Mouse (Mus musculus) liver, adult 2 months (tissue): ENCODE measurements at regions not wholly inside any gene's neighbourhood (a gene's known extent, or its start where the extent isn't known, plus 50 kb on each side); places are given as distances from the start of the nearest gene placed in this dataset.

Experiments
- CTCF ChIP-seq: fragments of 200-500 bp; IDR thresholded peaks from 2 replicates; pipeline ENCODE4 v1.5.1; 2011; ENCODE audit warnings: low read depth, low read length, control low read depth
- POLR2A ChIP-seq: fragments of 200-500 bp; IDR thresholded peaks from 2 replicates; pipeline ENCODE4 v1.6.1; 2011; ENCODE audit warnings: low read length, control low read depth; ENCODE audit not compliant: insufficient read depth; ENCODE audit errors: extremely low read depth

- TF ChIP-seq CTCF, result no peak
- TF ChIP-seq POLR2A, result no peak
Observed at GRCm38 (mm10) chr6:100140581-100141114, 146.6 kb downstream of the Rybp start.
